Mouse (Mus musculus) bone marrow, adult 2 months (tissue): ENCODE results near the gene Agpat1.

ENCODE experiments used
- CTCF ChIP-seq: fragments of 200-500 bp; IDR thresholded peaks from 2 replicates; pipeline ENCODE4 v1.5.1; 2011; ENCODE audit warnings: low read length, control low read depth; ENCODE audit not compliant: control insufficient read depth, insufficient read depth
- POLR2A ChIP-seq: fragments of 200-500 bp; IDR thresholded peaks from 2 replicates; pipeline ENCODE4 v1.6.1; 2011; ENCODE audit warnings: low read depth, mild to moderate bottlenecking, control low read depth, low read length, borderline replicate concordance; ENCODE audit not compliant: control insufficient read depth

DNA sequence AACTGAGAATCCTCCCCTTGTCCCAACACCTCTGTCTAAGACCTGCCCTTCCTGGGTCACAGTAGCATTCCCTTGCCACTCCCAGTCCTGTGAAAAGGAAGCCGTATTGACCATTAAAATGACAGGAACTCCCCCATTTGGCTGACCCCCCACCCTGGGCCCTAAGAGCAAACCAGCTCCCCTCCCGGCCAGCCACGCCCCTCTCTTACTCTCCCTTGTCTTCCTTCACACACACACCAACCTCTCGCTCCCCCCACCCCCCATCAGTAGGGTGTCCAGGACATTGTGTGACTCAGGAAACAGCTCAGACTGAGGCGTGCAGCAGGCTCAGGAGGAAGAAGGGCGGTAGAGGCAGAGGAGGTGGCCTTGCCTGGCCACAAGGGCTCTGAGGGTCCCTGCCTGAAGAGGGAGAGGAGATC, 40.0 kb upstream of the Agpat1 start, which contains the start of gene Notch4:
- TF ChIP-seq CTCF (no peak), POLR2A (no peak)
